Mouse (Mus musculus) liver, embryonic 12.5 days (tissue): ENCODE results near the gene Mettl23. TPM values are rescaled to one million over a fixed set of nuclear protein-coding genes. Genes with fewer than 3 reads are reported as not detected.

Experiments used
- ATAC-seq: fragments of 200-750 bp; cut with Nextera tagmentation; 2 replicates; pipeline ENCODE4 v1.8.0; 2017; ENCODE audit warnings: moderate number of reproducible peaks, mild to moderate bottlenecking, moderate library complexity
- H3K27ac ChIP-seq: fragments of 300-500 bp; sonication (generic); 2 replicates; pipeline ENCODE4 v1.5.1; 2016; ENCODE audit warnings: mild to moderate bottlenecking
- H3K27me3 ChIP-seq: fragments of 300-500 bp; sonication (generic); replicated peaks from 2 replicates; pipeline ENCODE4 v1.6.1; 2016; ENCODE audit warnings: mild to moderate bottlenecking, moderate library complexity
- H3K36me3 ChIP-seq: fragments of 300-500 bp; sonication (generic); 2 replicates; pipeline ENCODE4 v1.6.1; 2016; ENCODE audit warnings: mild to moderate bottlenecking, moderate library complexity
- H3K4me1 ChIP-seq: fragments of 300-500 bp; sonication (generic); 2 replicates; pipeline ENCODE4 v1.6.1; 2016
- H3K4me2 ChIP-seq: fragments of 300-500 bp; sonication (generic); 2 replicates; pipeline ENCODE4 v1.6.1; 2016; ENCODE audit warnings: mild to moderate bottlenecking, moderate library complexity
- H3K4me3 ChIP-seq: fragments of 300-500 bp; sonication (generic); 2 replicates; pipeline ENCODE4 v1.5.1; 2016; ENCODE audit warnings: mild to moderate bottlenecking, moderate library complexity
- H3K9ac ChIP-seq: fragments of 300-500 bp; sonication (generic); 2 replicates; pipeline ENCODE4 v1.6.1; 2016; ENCODE audit warnings: mild to moderate bottlenecking, moderate library complexity
- H3K9me3 ChIP-seq: fragments of 300-500 bp; sonication (generic); replicated peaks from 2 replicates; pipeline ENCODE4 v1.6.1; 2016; ENCODE audit warnings: mild to moderate bottlenecking, moderate library complexity
- WGBS: fragments of 180-500 bp; shearing (Covaris S2); methylation state at CpG from one replicate; pipeline ENCODE4 v1.1.7; 2016; ENCODE audit not compliant: insufficient replicate concordance; 5-methylcytosine and 5-hydroxymethylcytosine counted together
- polyA plus RNA-seq: library from polyadenylated mRNA; unstranded; fragments of >200 nt; fragmentation: Nextera tagmentation; extraction: Ambion mirVana; gene quantifications from 2 replicates; pipeline ENCODE4 v1.2.1, GENCODE M21; 2016

The Mettl23 gene
- polyA plus RNA-seq, 1 experiment from 2014 or later, result 47.6 TPM

DNA sequence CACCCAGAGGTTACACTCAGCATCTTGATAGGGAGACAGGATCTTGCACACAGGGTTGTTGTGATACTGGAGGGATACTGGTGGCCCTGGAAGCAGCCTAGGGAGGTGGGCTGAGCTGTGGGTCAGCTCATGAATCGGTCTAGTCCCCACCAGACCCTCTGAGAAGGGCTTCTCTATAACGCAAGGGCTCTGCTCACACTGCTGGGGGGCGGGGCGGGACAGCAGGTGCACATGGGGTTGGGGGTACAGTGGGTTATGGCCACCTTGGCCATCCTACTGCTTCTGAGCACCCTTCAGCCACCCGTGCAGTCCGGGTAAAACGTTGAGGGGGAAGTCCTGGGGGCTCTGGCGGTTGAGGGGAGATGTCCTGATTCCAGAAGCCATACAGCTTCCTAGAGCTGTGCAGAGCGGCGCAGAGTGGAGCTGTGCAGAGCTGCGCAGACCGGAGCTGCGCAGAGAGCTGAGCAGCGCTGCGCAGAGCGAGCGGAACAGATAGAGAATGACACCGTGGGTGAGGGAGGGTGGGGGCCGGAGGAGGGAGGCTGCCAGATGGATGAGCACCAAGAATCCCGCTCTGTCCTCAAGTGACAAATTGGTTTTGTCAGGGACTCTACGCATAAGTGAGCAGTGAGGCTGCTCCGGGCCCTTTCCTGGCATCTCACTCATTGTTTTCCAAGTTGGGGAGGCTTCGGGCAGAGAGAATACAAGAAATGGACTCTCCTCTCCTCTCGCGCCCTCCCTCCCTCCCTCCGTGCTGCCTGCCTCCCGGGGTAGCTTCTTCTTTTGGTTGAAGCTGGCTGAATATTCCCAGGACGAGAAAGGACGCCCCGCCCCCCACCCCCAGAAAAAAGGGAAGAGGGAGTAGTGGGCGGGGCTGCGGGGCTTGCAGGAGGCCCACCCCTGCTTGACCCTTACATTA, 31.8 kb upstream of the Mettl23 start:
- ATAC-seq, result peak; percentile 47
- Histone ChIP-seq H3K36me3 (no peaks in the 10 kb centered on the region), H3K4me3 (peak overlapping the region; percentile 27), H3K27ac (no peak overlapping the region), H3K4me2 (peak overlapping the region; percentile 66), H3K27me3 (peaks cover 26% of the 10 kb centered on the region), H3K9me3 (no peaks in the 10 kb centered on the region), H3K4me1 (peaks cover 22% of the 10 kb centered on the region), H3K9ac (no peak overlapping the region)
- 19% methylated on average over 32 of the region's 32 CpGs for WGBS

DNA sequence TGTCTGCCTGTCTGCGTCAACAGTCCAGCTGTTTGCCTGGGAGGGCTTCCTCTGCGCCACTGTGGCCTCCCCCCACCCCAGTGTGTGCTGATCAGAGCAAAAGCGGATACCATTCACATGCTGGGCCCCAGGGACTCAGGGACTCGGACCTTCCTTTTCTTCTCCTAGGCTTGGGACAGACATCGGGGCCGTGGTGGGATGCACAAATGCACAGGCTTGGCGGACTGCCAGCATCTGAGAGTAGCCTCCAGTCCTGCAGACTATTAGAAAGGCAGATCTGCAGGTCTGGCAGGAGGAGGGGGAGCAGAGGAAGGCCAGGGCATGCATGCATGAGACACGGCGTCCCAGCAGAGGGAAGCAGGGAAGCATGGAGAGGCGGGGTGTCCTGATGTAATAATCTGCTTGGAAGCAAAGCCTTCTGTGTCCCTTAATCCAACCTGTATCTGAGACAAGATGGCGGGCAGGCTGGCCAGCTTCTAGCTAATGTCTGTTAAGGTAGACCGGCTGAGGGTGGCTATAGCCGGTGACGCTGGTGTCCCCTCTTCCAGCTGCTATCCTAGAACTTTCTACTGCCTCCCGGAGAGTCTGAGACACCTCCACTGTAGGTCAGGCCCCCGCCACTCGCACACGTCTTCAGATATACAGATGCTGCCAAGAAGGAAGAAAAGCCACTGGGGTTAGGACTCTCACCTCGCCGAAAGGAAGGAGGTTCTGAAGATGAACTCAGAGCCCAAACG, 30.1 kb upstream of the Mettl23 start:
- ATAC-seq, result no peak
- H3K27ac ChIP-seq, result peak overlapping the region; percentile 18

DNA sequence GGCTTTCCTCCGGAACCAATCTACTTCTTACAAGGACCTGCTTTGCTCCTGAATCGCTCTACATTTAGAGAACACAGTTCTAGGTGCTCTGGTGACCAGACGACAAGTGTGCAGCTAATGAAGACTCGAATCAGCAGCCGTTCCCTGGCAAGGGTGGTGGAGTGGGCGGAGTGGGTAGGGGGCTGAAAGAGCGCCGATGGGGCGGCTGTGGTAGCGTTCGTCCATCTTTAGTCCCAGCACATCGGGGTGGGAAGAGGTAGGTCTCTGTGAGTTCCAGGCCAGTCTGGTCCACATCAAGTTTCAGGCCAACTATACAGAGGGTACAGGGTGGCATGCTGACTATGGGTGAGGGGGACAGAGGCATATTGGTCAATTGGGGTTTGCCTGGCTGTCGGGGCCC, 29.5 kb upstream of the Mettl23 start:
- no peak overlapping the region for H3K9ac ChIP-seq
- peak overlapping the region; percentile 45; the same call in 1 of the 2 replicates for H3K27ac ChIP-seq
- H3K4me1 ChIP-seq, result peaks cover 31% of the 10 kb centered on the region
- no peaks in the 10 kb centered on the region for H3K9me3 ChIP-seq
- WGBS, result 81% methylated on average over 13 of the region's 13 CpGs
- no peak for ATAC-seq
- H3K36me3 ChIP-seq, result no peaks in the 10 kb centered on the region
- peaks cover 26% of the 10 kb centered on the region for H3K27me3 ChIP-seq
- no peak overlapping the region for H3K4me2 ChIP-seq
- H3K4me3 ChIP-seq, result no peak overlapping the region

More for the DNA sequence above, 30.1 kb upstream of the Mettl23 start:
- Histone ChIP-seq H3K27me3 (peaks cover 26% of the 10 kb centered on the region), H3K9me3 (no peaks in the 10 kb centered on the region), H3K4me2 (no peak overlapping the region), H3K9ac (no peak overlapping the region), H3K4me1 (peaks cover 26% of the 10 kb centered on the region), H3K36me3 (no peaks in the 10 kb centered on the region), H3K4me3 (no peak overlapping the region)
- 66% methylated on average over 21 of the region's 21 CpGs for WGBS

DNA sequence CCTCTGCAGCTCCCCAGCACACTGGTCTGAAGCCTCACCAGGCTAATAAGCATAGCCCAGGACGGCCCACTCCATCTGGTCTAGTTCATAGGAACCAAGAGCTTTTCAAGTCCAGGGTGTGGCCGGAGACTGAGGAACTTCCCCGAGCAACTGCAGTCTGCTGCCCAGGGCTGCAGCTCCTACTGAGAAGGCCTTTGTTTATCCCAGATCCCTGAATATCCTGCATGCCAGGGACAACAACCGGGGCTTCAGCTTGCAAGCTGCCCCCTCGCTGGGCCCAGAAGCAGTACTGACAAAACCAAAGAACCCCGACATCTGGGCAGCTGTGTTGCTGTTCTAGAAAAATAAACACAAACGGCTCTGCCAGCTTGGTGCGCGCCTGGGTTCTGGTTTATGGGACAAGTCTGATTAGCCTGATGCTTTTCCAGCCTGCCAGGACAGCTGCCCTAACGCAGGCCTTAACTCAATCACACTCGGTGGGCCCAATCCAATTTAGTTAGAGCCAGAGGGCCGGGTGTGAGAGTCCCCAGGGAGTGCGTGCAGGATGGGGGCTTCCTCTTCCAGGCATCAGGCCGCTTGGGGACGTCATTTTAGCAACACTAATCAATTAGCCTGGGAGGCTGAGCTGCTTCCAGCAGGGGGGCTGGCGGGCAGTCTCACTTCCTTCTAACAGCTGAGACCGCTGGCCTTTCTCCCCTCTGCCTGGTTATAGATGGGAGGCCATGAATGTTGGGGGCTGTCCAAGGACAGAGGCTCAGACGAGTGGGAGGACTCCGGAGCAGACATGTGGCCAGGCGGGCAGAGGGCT, 28.8 kb upstream of the Mettl23 start:
- peak overlapping the region; percentile 45; the same call in 1 of the 2 replicates for H3K27ac ChIP-seq
- no peak overlapping the region for H3K9ac ChIP-seq
- 42% methylated on average over 20 of the region's 20 CpGs for WGBS
- ATAC-seq, result 0 out of 2 replicates have a peak, but pooled peaks have one; percentile 30
- H3K9me3 ChIP-seq, result no peaks in the 10 kb centered on the region
- peaks cover 26% of the 10 kb centered on the region for H3K27me3 ChIP-seq
- H3K4me3 ChIP-seq, result no peak overlapping the region
- no peaks in the 10 kb centered on the region for H3K36me3 ChIP-seq
- peaks cover 37% of the 10 kb centered on the region for H3K4me1 ChIP-seq
- no peak overlapping the region for H3K4me2 ChIP-seq

DNA sequence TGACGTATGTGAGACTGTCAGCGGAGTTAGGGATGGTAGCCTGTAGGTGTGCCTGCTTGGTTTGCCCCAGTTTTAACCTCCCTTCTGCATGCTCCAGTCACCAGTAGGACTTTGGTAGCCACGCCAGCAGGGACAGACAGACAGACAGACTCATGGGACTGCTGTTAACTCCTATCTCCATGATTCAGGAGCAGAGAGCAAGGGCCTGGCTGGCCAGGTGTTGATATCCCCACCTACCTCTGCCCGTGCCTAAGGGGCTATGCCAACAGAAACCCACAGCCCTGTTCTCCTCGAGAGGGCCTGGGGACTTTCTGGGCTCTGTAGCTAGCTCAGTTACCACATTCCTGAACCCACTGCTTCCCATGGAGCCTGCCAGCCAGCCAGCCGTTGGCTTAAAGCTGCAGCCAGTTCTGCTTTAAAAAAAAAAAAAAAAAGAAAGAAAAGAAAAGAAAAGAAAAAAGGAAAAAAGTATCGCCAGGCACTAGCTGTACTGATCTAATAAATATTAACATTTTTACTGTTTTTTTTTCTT, 28.1 kb upstream of the Mettl23 start:
- Histone ChIP-seq H3K4me1 (peaks cover 37% of the 10 kb centered on the region), H3K27me3 (peaks cover 20% of the 10 kb centered on the region), H3K4me3 (no peak overlapping the region), H3K4me2 (no peak overlapping the region), H3K36me3 (no peaks in the 10 kb centered on the region), H3K27ac (peak overlapping the region; percentile 45; the same call in 1 of the 2 replicates), H3K9me3 (no peaks in the 10 kb centered on the region), H3K9ac (no peak overlapping the region)
- WGBS, result 44% methylated on average over 7 of the region's 7 CpGs
- ATAC-seq, result no peak

DNA sequence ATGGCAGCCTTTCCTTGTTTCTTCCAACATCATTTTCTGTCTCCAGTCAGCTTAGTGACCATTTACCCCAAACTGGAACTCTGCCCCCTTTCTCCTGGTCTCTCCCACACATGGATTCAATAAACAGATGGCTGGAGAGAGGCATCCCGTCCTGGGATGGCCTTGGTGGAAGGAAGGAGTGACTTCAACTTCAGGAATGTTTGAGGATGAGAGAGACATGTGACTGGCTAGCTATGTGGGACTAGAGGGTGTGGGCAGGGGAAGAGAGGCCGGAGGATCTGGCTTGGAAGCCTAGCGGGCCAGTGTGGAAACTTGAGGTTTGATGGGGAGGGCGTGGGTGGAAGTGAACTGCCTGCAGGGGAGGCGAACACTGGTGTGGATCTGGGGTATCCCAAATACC, 26.3 kb upstream of the Mettl23 start:
- H3K27ac ChIP-seq, result no peak overlapping the region
- H3K4me2 ChIP-seq, result no peak overlapping the region
- WGBS, result 61% methylated on average over 5 of the region's 5 CpGs
- no peak overlapping the region for H3K4me3 ChIP-seq
- peaks cover 5% of the 10 kb centered on the region; the same call in 1 of the 2 replicates for H3K27me3 ChIP-seq
- no peaks in the 10 kb centered on the region for H3K36me3 ChIP-seq
- no peak overlapping the region for H3K9ac ChIP-seq
- H3K4me1 ChIP-seq, result peaks cover 36% of the 10 kb centered on the region
- H3K9me3 ChIP-seq, result no peaks in the 10 kb centered on the region
- ATAC-seq, result no peak

DNA sequence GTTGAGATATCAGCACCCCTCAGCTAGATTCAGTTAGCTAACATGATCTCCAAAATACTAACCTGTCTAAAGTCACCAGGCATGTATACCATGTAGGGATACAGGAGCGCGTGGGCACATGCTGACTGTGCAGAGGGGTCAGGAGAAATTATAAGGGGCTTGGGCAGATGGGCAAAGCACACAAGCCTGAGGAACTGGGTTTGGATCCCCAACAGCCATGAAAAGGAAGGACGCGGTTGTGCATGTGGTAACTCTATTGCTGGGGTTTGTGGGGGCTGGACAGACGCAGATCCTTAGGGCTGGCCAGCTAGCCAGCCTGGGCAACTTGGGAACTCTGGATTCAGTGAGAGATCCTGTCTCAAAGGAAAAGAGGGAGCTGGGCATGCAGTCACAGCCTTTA, 25.5 kb upstream of the Mettl23 start:
- no peak overlapping the region for H3K4me2 ChIP-seq
- H3K4me3 ChIP-seq, result no peak overlapping the region
- WGBS, result 86% methylated on average over 5 of the region's 5 CpGs
- no peaks in the 10 kb centered on the region for H3K36me3 ChIP-seq
- H3K9ac ChIP-seq, result no peak overlapping the region
- peaks cover 36% of the 10 kb centered on the region for H3K4me1 ChIP-seq
- H3K9me3 ChIP-seq, result no peaks in the 10 kb centered on the region
- no peak for ATAC-seq
- H3K27me3 ChIP-seq, result peaks cover 5% of the 10 kb centered on the region; the same call in 1 of the 2 replicates
- no peak overlapping the region for H3K27ac ChIP-seq

DNA sequence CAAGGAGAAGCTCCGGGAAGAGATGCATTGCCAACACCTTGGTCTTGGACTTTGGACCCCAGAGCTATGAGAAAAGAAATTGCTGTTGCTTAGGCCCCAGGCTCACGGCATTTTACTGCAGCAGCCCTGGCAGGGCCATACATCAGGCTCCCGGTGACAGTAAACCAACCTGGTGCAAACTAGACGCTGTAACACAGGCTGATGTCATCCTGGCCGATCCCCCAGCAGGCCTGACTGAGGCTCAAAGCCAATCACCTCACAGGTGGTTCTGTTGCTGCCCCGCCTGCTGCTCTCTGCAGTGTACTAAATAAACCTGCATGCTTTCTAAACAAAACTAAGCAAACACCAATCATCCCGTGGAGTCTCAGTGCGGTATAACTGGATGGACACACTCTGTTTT, 24.4 kb upstream of the Mettl23 start:
- Histone ChIP-seq H3K9ac (no peak overlapping the region), H3K4me3 (no peak overlapping the region), H3K4me2 (no peak overlapping the region), H3K9me3 (no peaks in the 10 kb centered on the region), H3K4me1 (peaks cover 36% of the 10 kb centered on the region), H3K36me3 (no peaks in the 10 kb centered on the region), H3K27ac (no peak overlapping the region), H3K27me3 (peaks cover 2% of the 10 kb centered on the region; the same call in 1 of the 2 replicates)
- WGBS, result 55% methylated on average over 8 of the region's 8 CpGs
- ATAC-seq, result no peak

DNA sequence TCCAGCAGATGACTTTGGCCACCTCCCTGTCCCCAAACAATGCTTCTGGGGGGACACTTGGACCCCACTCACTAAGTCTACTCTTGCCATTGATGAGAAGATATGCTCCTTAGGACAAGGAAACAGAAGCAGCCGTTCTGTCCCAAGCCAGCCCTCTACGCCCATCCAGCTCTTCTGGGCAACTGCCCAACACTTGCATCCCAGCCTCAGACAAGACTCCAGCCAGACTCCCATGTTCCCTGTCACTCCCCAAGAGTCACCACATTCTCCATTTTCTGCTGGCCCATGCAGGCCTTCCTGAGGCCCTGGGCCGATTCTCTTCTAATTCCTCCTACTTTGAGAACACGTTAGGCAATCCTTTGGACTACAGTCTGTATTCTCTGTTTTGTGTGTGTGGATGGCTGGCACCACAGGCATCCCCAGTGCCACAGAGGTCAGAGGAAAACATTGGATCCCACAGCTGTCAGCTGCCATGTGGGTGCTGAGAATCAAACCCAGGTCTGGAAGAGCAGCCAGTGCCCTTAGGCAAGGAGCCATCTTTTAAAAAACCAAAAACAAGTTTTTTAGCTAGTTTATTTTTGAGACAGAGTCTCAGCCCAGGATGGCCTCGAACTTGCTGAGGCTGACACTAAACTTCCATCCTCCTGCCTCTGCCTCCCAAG, 23.0 kb upstream of the Mettl23 start:
- Histone ChIP-seq H3K27me3 (peaks cover 1% of the 10 kb centered on the region; the same call in 1 of the 2 replicates), H3K9ac (no peak overlapping the region), H3K4me1 (peaks cover 25% of the 10 kb centered on the region; the same call in 1 of the 2 replicates), H3K36me3 (no peaks in the 10 kb centered on the region), H3K27ac (no peak overlapping the region), H3K4me3 (no peak overlapping the region), H3K9me3 (no peaks in the 10 kb centered on the region), H3K4me2 (no peak overlapping the region)
- no peak for ATAC-seq
- WGBS, result 71% methylated on average over 5 of the region's 5 CpGs

DNA sequence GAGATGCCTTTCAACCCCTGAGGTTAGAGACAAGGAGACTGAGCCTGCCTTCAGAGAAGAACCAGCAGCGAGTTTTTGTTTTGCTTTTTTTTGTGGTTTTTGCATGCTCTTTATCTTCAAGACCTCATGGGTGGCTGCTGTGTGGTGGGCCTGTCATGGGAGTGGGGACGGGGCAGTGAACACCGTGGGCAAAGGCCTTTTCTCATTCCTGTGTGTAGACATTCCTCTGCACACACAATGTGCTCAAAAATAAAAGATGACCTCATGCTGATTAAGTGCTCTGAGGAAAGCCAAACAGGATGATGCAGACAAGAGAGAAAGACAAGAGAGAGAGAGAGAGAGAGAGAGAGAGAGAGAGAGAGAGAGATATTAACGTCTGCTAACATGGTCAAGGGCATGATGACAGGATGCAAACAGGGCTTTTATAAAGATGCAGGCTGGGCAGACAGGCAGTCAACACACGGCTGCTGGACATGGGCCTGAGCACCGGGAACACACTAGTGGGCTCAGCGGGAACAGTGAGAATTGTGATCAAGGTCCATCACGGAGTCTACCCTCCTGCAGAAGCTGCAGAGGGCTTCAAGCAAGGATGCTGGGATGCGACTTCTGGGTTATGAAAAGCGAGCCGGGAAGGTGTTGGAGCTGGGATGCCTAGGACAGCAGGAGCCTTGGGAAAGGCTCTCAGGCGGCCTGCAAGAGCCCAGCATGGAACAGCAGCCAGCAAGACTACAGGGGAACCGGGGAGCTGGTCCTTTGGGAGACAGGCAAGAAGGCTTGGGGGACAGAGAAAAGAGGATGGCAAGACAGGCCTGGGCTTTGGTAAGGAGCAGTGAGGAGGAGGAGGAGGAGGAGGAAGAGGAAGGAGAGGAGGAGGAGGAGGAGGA, 21.8 kb upstream of the Mettl23 start:
- no peak overlapping the region for H3K9ac ChIP-seq
- no peak for ATAC-seq
- H3K36me3 ChIP-seq, result no peaks in the 10 kb centered on the region
- no peaks in the 10 kb centered on the region for H3K9me3 ChIP-seq
- peaks cover 25% of the 10 kb centered on the region; the same call in 1 of the 2 replicates for H3K4me1 ChIP-seq
- H3K4me2 ChIP-seq, result no peak overlapping the region
- 53% methylated on average over 13 of the region's 13 CpGs for WGBS
- no peak overlapping the region for H3K4me3 ChIP-seq
- no peak overlapping the region for H3K27ac ChIP-seq
- H3K27me3 ChIP-seq, result peaks cover 13% of the 10 kb centered on the region
